8 mouse cellular contexts compared by ENCODE assay signal in genomic region chr7:142894669-142895068, GRCm38 (mm10). TPM values are rescaled to one million over a fixed set of nuclear protein-coding genes. Genes with fewer than 3 reads are reported as not detected.
DNase-seq lines count a peak whose midpoint lies in the region; ATAC-seq lines count a peak whose summit lies in the region.

No protein-coding gene starts in this region.

- H3K4me2 ChIP-seq in liver, embryonic 12.5 days, result no peak overlapping the region

- H3K9me3 ChIP-seq in liver, embryonic 12.5 days (replicated peaks), result no peaks in the 10 kb centered on the region
- H3K9me3 ChIP-seq in limb, embryonic 10.5 days (replicated peaks), result no peaks in the 10 kb centered on the region

- H3K4me3 ChIP-seq in liver, embryonic 12.5 days, result no peak overlapping the region
- no peak overlapping the region for H3K4me3 ChIP-seq in limb, embryonic 10.5 days

- DNase-seq in liver, result peak; percentile 71
- peak; percentile 79 for DNase-seq in gastrocnemius, postnatal 10 days
- peak; percentile 84 for DNase-seq in kidney, adult 18-20 months
- peak; percentile 92 for DNase-seq in limb, embryonic 10.5 days (ENCODE audit: low spot score)
- peak; percentile 54 to 77 for DNase-seq in natural killer cell, adult 2 months (ENCODE audit: low spot score in 2 of 2)
- peak; percentile 87 for DNase-seq in splenic B cell, adult 2 months (ENCODE audit: low read depth, low spot score)

- H3K9ac ChIP-seq in liver, embryonic 12.5 days, result no peak overlapping the region

- H3K36me3 ChIP-seq in liver, embryonic 12.5 days, result no peaks in the 10 kb centered on the region
- H3K36me3 ChIP-seq in limb, embryonic 10.5 days, result no peaks in the 10 kb centered on the region
- no peaks in the 10 kb centered on the region for H3K36me3 ChIP-seq in splenic B cell, adult 2 months (ENCODE audit: control insufficient read depth, insufficient read depth, low read length, poor library complexity, severe bottlenecking)

- 8% methylated on average over 3 of the region's 3 CpGs for WGBS in liver, embryonic 12.5 days (ENCODE audit: insufficient replicate concordance)
- 13% methylated on average over 3 of the region's 3 CpGs for WGBS in limb, embryonic 10.5 days

- H3K27me3 ChIP-seq in liver, embryonic 12.5 days (replicated peaks), result peaks cover 47% of the 10 kb centered on the region
- peaks cover 37% of the 10 kb centered on the region for H3K27me3 ChIP-seq in limb, embryonic 10.5 days (ENCODE audit: low read depth, poor library complexity, severe bottlenecking)
- H3K27me3 ChIP-seq in splenic B cell, adult 2 months (ENCODE audit: control insufficient read depth, insufficient read depth, low read length, poor library complexity, severe bottlenecking), result no peaks in the 10 kb centered on the region

- H3K4me1 ChIP-seq in liver, embryonic 12.5 days, result no peaks in the 10 kb centered on the region; the same call in 1 of the 2 replicates
- H3K4me1 ChIP-seq in limb, embryonic 10.5 days, result peaks cover 18% of the 10 kb centered on the region

- no peak overlapping the region for H3K27ac ChIP-seq in liver, embryonic 12.5 days
- no peak overlapping the region for H3K27ac ChIP-seq in limb, embryonic 10.5 days

- no peak for ATAC-seq in liver, embryonic 12.5 days
- ATAC-seq in common myeloid progenitor, adult 5-6 weeks (replicated peaks; ENCODE audit: low read depth, poor library complexity, severe bottlenecking), result peak; percentile 91

RNA-seq across cellular contexts. Expression of gene Th, which starts 36.3 kb away (rescaled TPM):
- 0.35 TPM in 1 of 2 replicates, not detected in the other for polyA plus RNA-seq in liver, embryonic 12.5 days (2016; fragmentation: Nextera tagmentation; extraction: Ambion mirVana)
- not detected in 2 replicates for total RNA-seq in common myeloid progenitor, adult 5-6 weeks (2017)
- total RNA-seq in gastrocnemius, postnatal 10 days (2021), result under 1 TPM; 0.27 to 0.28 TPM
- 1.2 TPM in 2 replicates for polyA plus RNA-seq in limb, embryonic 10.5 days (2016; fragmentation: Nextera tagmentation; extraction: Ambion mirVana)
